Mouse (Mus musculus): ENCODE measurements around the gene Hdac10.
A peak's percentile ranks its signal among the peaks of the same experiment; 100 is the strongest.

The Hdac10 gene

DNA sequence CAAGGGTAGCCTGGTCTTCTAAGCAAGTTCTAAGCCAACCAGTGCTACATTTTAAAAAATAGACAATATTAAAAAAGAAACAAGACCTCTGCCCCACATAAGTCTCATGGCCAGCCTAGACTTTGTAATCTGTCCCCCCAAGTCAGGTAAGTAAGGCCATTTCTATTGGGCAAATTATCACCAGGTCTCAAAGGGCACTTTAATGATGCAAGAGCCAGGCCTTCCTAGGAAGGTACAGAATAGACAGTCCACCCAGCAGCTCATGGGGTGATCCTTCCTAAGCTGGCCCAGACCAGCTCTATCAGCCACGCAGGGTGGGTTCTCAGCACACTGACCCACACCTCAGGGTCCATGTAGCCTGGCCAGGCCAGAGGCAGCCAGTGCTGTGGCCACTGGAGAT lies 44.6 kb downstream of the Hdac10 start:
- ATAC-seq (ENCODE audit: insufficient number of reproducible peaks, low FRiP score, low TSS enrichment), result no peak

DNA sequence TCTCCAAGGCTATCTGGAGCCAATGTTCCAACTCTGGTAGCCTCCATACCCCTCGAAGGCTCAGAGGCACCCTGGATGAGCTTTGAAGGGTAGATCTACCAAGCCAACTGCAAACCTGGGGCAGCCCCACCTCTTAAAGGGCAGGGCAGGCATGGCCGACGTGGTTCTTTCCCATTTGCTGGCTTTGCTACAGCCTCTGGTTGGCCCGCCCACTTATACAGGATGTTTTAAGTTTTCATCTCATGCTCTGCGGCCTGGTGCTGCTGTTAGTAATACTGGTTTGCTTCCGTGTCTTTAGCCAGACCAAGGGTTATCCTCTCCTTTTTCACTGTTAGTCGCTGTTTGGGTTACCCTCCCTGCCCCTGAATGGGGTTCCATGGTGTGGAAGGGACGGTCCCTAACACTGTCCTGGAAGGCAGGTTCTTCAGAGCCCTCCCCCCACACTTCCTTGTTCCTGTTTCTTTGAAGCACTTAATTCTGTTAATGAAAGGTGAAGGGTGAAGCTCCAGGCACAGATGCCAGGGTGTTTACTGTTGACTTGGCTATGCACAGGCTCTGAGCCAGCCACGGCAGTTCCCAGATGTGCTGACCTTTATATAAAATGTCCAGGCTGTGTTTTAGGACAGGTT lies 50.2 kb downstream of the Hdac10 start:
- ATAC-seq (ENCODE audit: insufficient number of reproducible peaks, low FRiP score, low TSS enrichment), result no peak

DNA sequence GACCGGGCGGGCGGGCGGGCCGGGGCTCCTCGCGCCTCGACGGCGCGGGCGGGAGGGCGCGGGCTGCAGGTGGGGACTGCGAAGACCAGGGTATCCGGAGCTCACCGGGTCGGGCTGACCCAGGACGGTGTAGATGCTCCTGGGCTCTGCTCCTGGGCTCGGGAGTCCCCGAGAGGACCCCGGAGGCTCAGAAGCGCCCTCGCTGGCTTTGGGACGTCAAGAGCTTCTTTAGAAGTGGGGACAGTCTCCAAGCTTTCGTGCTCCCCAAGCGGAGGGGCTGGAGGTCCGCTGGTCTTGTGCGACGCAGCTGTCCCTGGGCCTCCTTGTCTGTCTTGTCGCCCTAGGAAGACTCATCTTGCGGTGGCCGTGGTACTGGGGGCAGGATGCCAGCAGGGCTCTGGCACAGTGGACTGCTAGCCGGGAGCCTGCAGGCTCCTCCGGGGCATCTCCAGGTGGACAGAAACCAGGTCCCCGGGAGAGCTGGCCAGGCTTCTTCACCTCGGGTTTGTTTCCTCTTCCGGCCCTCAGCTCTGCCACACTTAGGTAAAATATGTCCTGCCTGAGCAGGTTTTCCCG lies 52.3 kb downstream of the Hdac10 start:
- ATAC-seq (ENCODE audit: insufficient number of reproducible peaks, low FRiP score, low TSS enrichment), result peak; percentile 19; the same call in 1 of the 2 replicates

DNA sequence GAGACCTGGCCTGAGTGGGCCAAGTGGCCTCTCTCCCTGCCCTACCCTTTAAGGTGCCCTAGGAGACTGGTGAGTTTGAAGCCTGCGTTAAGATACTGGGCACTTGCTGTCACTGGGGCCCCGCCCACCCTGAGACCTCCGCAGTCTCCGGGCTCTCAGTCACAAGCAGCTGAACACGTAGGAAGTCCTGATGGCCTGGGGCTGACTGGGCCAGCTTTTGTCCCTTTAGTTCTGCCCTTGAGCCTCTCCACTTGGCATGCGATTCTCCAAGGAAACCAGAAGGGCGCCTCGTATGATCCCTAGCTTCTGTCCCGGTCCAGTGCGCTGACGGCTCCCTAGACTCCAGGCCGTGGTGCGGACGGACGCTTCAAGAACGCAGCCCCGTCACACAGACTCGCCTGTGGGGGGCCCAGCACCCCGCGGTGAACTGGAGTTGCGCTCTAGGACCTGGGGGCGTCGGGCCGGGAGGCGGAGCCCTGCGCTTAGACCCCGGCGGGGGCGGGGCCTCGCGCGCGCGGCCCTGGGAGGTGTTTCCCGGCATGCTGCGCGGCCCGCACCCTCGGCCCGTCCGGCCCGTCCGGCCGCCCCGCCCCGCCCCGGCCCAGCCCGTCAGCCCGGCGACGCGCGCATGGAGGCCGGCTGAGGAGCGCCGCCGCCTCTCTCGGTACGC lies 52.9 kb downstream of the Hdac10 start:
- peak; percentile 51 for ATAC-seq (ENCODE audit: insufficient number of reproducible peaks, low FRiP score, low TSS enrichment)

GRCm38 (mm10) chr15:89074613-89075477 lies 53.7 kb downstream of the Hdac10 start, which contains the start of gene Trabd:
Gene Trabd (plus strand): TSS chr15:89075124.
- peak; percentile 5; the same call in 1 of the 2 replicates for ATAC-seq (ENCODE audit: insufficient number of reproducible peaks, low FRiP score, low TSS enrichment)

- ATAC-seq (ENCODE audit: insufficient number of reproducible peaks, low FRiP score, low TSS enrichment), result no peak
Measured at GRCm38 (mm10) chr15:89073993-89074603, 54.4 kb downstream of the Hdac10 start.
